24 mouse cellular contexts compared by ENCODE assay signal in the genomic region with DNA sequence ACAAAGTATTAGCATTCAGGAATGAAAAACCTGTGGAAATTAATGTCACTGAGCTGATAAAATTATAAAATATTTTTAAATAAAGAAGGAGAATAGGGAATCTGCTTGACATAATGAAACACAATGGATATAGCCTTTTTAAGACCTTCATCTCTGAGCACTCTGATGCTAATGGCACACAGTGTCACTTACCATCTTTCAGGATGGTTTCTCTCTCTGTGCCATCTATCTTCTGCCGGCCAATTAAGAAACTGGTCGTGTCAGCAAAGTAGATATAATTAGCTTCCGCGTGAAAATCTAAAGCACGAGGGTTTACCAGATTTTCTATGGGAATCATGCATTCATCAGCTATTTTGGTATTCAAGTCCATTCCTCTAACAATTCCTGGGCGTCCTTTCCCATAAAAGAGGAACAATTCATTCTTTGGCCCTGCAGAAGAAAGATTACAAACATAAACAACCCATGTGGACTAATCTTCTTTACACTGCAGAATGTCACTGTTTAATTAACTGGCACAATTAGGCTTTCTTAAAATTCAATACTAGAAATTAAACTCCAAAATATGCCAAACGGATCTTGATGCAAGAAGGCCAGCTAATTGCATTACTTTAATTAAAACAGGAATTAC.
DNase-seq lines count a peak whose midpoint lies in the region; ATAC-seq lines count a peak whose summit lies in the region.
"Had no signal": no experiment of that assay in that cellular context is flagged by ENCODE, and none has a peak within 500 bp of the region (broad histone marks: within the 10 kb centered on the region; RNA-seq: fewer than 3 reads in every experiment).

No protein-coding gene starts in this region.

- no peaks in the 10 kb centered on the region for H3K4me1 ChIP-seq in forebrain, embryonic 11.5 days (replicated peaks; ENCODE audit: control insufficient read depth, insufficient read depth, low read length)
- H3K4me1 ChIP-seq in forebrain, embryonic 10.5 days: peaks cover 19% of the 10 kb centered on the region
- no peaks in the 10 kb centered on the region for H3K4me1 ChIP-seq in neural tube, embryonic 12.5 days
- H3K4me1 ChIP-seq in neural tube, embryonic 15.5 days: 0 out of 2 replicates have a peak, but pooled peaks cover 3% of the 10 kb centered on the region
- no peaks in the 10 kb centered on the region for H3K4me1 ChIP-seq in midbrain, embryonic 15.5 days
- H3K4me1 ChIP-seq: embryonic facial prominence, embryonic 10.5 days; limb, embryonic 10.5 days; liver, embryonic 15.5 days; lung, embryonic 15.5 days had no signal

- H3K27me3 ChIP-seq in forebrain, embryonic 11.5 days (ENCODE audit: control insufficient read depth, insufficient read depth, low read length): no peaks in the 10 kb centered on the region
- H3K27me3 ChIP-seq in forebrain, embryonic 10.5 days (ENCODE audit: poor library complexity, severe bottlenecking): no peaks in the 10 kb centered on the region
- no peaks in the 10 kb centered on the region for H3K27me3 ChIP-seq in neural tube, embryonic 12.5 days (replicated peaks)
- no peaks in the 10 kb centered on the region for H3K27me3 ChIP-seq in neural tube, embryonic 15.5 days (replicated peaks)
- no peaks in the 10 kb centered on the region for H3K27me3 ChIP-seq in midbrain, embryonic 15.5 days (replicated peaks)
- H3K27me3 ChIP-seq: liver, embryonic 15.5 days; lung, embryonic 15.5 days had no signal

- H3K4me2 ChIP-seq in forebrain, embryonic 11.5 days (ENCODE audit: low read depth, low read length, severe bottlenecking): no peak overlapping the region
- H3K4me2 ChIP-seq in neural tube, embryonic 12.5 days (replicated peaks): no peak overlapping the region
- no peak overlapping the region for H3K4me2 ChIP-seq in neural tube, embryonic 15.5 days
- no peak overlapping the region for H3K4me2 ChIP-seq in midbrain, embryonic 15.5 days
- H3K4me2 ChIP-seq: liver, embryonic 15.5 days; lung, embryonic 15.5 days had no signal

- no peak overlapping the region for H3K27ac ChIP-seq in forebrain, embryonic 11.5 days (ENCODE audit: low read depth, low read length)
- H3K27ac ChIP-seq in forebrain, embryonic 10.5 days: no peak overlapping the region
- H3K27ac ChIP-seq in neural tube, embryonic 12.5 days: no peak overlapping the region
- H3K27ac ChIP-seq in neural tube, embryonic 15.5 days (replicated peaks): no peak overlapping the region
- no peak overlapping the region for H3K27ac ChIP-seq in midbrain, embryonic 15.5 days
- H3K27ac ChIP-seq: embryonic facial prominence, embryonic 10.5 days; kidney, postnatal 0 days; limb, embryonic 10.5 days; liver, embryonic 15.5 days; lung, embryonic 15.5 days had no signal

- ATAC-seq in forebrain, embryonic 11.5 days (replicated peaks; ENCODE audit: low FRiP score): peak; percentile 85
- peak; percentile 58; the same call in 1 of the 2 replicates for ATAC-seq in neural tube, embryonic 12.5 days (ENCODE audit: low FRiP score, low read depth)
- no peak for ATAC-seq in neural tube, embryonic 15.5 days (ENCODE audit: low FRiP score)
- ATAC-seq in midbrain, embryonic 15.5 days (replicated peaks): peak; percentile 74
- ATAC-seq: inflammation-experienced regulatory T-cells, adult 6 months had no signal

- no peaks in the 10 kb centered on the region for H3K9me3 ChIP-seq in forebrain, embryonic 11.5 days (ENCODE audit: control insufficient read depth, low read length)
- H3K9me3 ChIP-seq in forebrain, embryonic 10.5 days: no peaks in the 10 kb centered on the region
- no peaks in the 10 kb centered on the region for H3K9me3 ChIP-seq in neural tube, embryonic 12.5 days
- H3K9me3 ChIP-seq in neural tube, embryonic 15.5 days (replicated peaks): no peaks in the 10 kb centered on the region
- no peaks in the 10 kb centered on the region for H3K9me3 ChIP-seq in midbrain, embryonic 15.5 days
- H3K9me3 ChIP-seq: embryonic facial prominence, embryonic 10.5 days; limb, embryonic 10.5 days; liver, embryonic 15.5 days; lung, embryonic 15.5 days had no signal

- no peak overlapping the region for H3K4me3 ChIP-seq in forebrain, embryonic 11.5 days (ENCODE audit: low read depth, low read length)
- no peak overlapping the region for H3K4me3 ChIP-seq in forebrain, embryonic 10.5 days
- no peak overlapping the region for H3K4me3 ChIP-seq in neural tube, embryonic 12.5 days
- H3K4me3 ChIP-seq in neural tube, embryonic 15.5 days (replicated peaks): no peak overlapping the region
- H3K4me3 ChIP-seq in midbrain, embryonic 15.5 days: no peak overlapping the region
- H3K4me3 ChIP-seq: embryonic facial prominence, embryonic 10.5 days; limb, embryonic 10.5 days; liver, embryonic 15.5 days; lung, embryonic 15.5 days; myocyte had no signal

- WGBS in forebrain, embryonic 11.5 days: 18% methylated on average over 7 of the region's 7 CpGs
- WGBS in forebrain, embryonic 10.5 days: 46% methylated on average over 7 of the region's 7 CpGs
- 41% methylated on average over 7 of the region's 7 CpGs for WGBS in neural tube, embryonic 12.5 days
- WGBS in neural tube, embryonic 15.5 days: 19% methylated on average over 7 of the region's 7 CpGs
- 22% methylated on average over 7 of the region's 7 CpGs for WGBS in midbrain, embryonic 15.5 days

- H3K9ac ChIP-seq in forebrain, embryonic 11.5 days (ENCODE audit: low read length): no peak overlapping the region
- no peak overlapping the region for H3K9ac ChIP-seq in neural tube, embryonic 12.5 days
- no peak overlapping the region for H3K9ac ChIP-seq in neural tube, embryonic 15.5 days (replicated peaks)
- no peak overlapping the region for H3K9ac ChIP-seq in midbrain, embryonic 15.5 days
- H3K9ac ChIP-seq: liver, embryonic 15.5 days; lung, embryonic 15.5 days had no signal

- DNase-seq in forebrain, embryonic 11.5 days (ENCODE audit: low spot score): no peak
- DNase-seq in forebrain, embryonic 10.5 days (ENCODE audit: extremely low spot score, low spot score): no peak
- DNase-seq in kidney, adult 9 months: no peak
- no peak for DNase-seq in frontal cortex, postnatal 25 days (ENCODE audit: low spot score in 2 of 2)
- DNase-seq: adrenal gland, postnatal 36 days; cerebellum, adult 11 months; cerebellum, adult 9-11 months; gastrocnemius, postnatal 36 days; heart, postnatal 4 days; kidney, adult 18-20 months; liver; lung, postnatal 4 days; thymus, adult 18-20 months; thymus, postnatal 36 days had no signal

- H3K36me3 ChIP-seq in forebrain, embryonic 11.5 days (ENCODE audit: control insufficient read depth, insufficient read depth, low read length): no peaks in the 10 kb centered on the region
- no peaks in the 10 kb centered on the region for H3K36me3 ChIP-seq in forebrain, embryonic 10.5 days (replicated peaks)
- no peaks in the 10 kb centered on the region for H3K36me3 ChIP-seq in neural tube, embryonic 12.5 days
- no peaks in the 10 kb centered on the region for H3K36me3 ChIP-seq in neural tube, embryonic 15.5 days
- no peaks in the 10 kb centered on the region for H3K36me3 ChIP-seq in midbrain, embryonic 15.5 days (replicated peaks)
- H3K36me3 ChIP-seq: embryonic facial prominence, embryonic 10.5 days; limb, embryonic 10.5 days; liver, embryonic 15.5 days; lung, embryonic 15.5 days had no signal
